Mouse (Mus musculus) C2C12 (cell line): ENCODE results near the gene Tcn2. TPM values are rescaled to one million over a fixed set of nuclear protein-coding genes. Genes with fewer than 3 reads are reported as not detected.
"Not testable (repeated sequence)": the region's sequence is repeated elsewhere in the genome, so short reads cannot be mapped to it uniquely, and the experiment has no call there.

ENCODE experiments used
- H3K27me3 ChIP-seq: one replicate; pipeline ENCODE4 v1.6.1; 2011; ENCODE audit not compliant: control insufficient read depth, insufficient read depth, insufficient read length
- H3K36me3 ChIP-seq: one replicate; pipeline ENCODE4 v1.6.1; 2011; ENCODE audit not compliant: control insufficient read depth, insufficient read depth
- H3K4me3 ChIP-seq: one replicate; pipeline ENCODE4 v1.5.1; 2011; ENCODE audit warnings: mild to moderate bottlenecking, control low read depth; ENCODE audit not compliant: poor library complexity, insufficient read depth, severe bottlenecking
- H3K79me2 ChIP-seq: one replicate; pipeline ENCODE4 v1.6.1; 2011; ENCODE audit not compliant: control insufficient read depth, insufficient read depth
- H3K79me3 ChIP-seq: one replicate; pipeline ENCODE4 v1.6.1; 2011; ENCODE audit warnings: low read depth, control low read depth
- H3ac ChIP-seq: one replicate; pipeline ENCODE3; 2011; ENCODE audit warnings: low read depth; ENCODE audit not compliant: control insufficient read depth, insufficient read length
- CEBPB ChIP-seq: IDR thresholded peaks from one replicate; pipeline ENCODE4 v1.6.1; 2011; ENCODE audit warnings: low read depth, mild to moderate bottlenecking, control low read depth, moderate library complexity
- CTCF ChIP-seq: IDR thresholded peaks from one replicate; pipeline ENCODE4 v1.5.1; 2011; ENCODE audit not compliant: control insufficient read depth, insufficient read depth, insufficient read length
- FOSL1 ChIP-seq: IDR thresholded peaks from one replicate; pipeline ENCODE4 v1.8.0; 2011; ENCODE audit warnings: mild to moderate bottlenecking, low read length; ENCODE audit not compliant: poor library complexity, insufficient read depth, severe bottlenecking
- MAX ChIP-seq: IDR thresholded peaks from one replicate; pipeline ENCODE4 v1.6.1; 2011; ENCODE audit warnings: mild to moderate bottlenecking, control low read depth
- MYOD1 ChIP-seq: IDR thresholded peaks from one replicate; pipeline ENCODE4 v1.6.1; 2011; ENCODE audit warnings: low read depth; ENCODE audit not compliant: control insufficient read depth, insufficient read length
- MYOG ChIP-seq: IDR thresholded peaks from one replicate; pipeline ENCODE4 v1.6.1; 2011; ENCODE audit not compliant: control insufficient read depth, insufficient read length; ENCODE audit errors: extremely low read depth
- USF1 ChIP-seq: IDR thresholded peaks from one replicate; pipeline ENCODE4 v1.6.1; 2011; ENCODE audit warnings: low read depth, mild to moderate bottlenecking, control low read depth, moderate library complexity
- polyA plus RNA-seq: library from polyadenylated mRNA; unstranded; fragments of >200 nt; fragmentation: generic; extraction: Trizol; gene quantifications from one replicate; pipeline ENCODE4 v1.2.1, GENCODE M21; 2012; ENCODE audit warnings: missing spikeins

Tcn2 gene
- polyA plus RNA-seq, 1 experiment, result 3.4 TPM

DNA sequence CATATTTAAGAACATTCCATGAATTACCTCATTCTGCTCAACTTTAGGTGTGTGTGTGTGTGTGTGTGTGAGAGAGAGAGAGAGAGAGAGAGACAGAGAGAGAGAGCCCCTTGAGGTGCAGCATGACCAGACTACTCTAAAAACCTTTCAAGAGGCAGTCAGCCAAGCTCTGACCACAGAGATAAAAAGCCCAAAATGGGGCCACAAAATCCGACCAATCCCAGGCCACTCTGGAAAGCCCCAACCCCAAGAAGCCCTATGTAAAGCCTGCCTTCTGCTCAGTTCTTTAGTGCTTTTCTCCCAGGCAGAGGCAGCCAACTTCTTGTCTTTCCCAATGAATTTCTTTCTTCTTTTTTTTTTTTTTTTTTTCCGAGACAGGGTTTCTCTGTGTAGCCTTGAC is 28.9 kb upstream of the Tcn2 start:
- Histone ChIP-seq H3K27me3 (peaks cover 15% of the 10 kb centered on the region), H3K79me3 (peaks cover 21% of the 10 kb centered on the region), H3ac (no peak overlapping the region), H3K36me3 (peaks cover under 1% of the 10 kb centered on the region), H3K4me3 (no peak overlapping the region), H3K79me2 (peaks cover 22% of the 10 kb centered on the region)
- TF ChIP-seq MAX, result no peak
- no peak for TF ChIP-seq MYOD1
- TF ChIP-seq CEBPB, result no peak

DNA sequence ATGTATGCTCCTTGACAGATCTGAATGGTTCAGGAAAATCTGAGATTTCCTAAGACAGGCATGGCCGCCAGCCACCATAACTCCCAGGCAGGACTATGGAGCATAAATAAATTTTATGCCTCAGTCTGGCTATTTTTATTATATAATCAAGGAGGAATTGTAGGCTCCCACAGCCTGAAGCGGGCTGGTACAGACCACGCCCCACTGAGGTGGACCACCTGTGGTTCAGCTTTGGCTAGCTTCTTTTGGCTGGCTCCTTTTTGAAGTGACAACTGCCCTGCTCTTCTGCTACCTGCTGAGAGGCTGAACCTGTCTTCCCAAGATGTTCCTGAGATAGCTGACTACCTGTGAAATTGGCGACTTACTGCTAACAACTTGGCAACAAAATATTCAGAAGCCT is 23.4 kb upstream of the Tcn2 start:
- H3K79me2 ChIP-seq, H3K79me3 ChIP-seq, H3K4me3 ChIP-seq, H3K36me3 ChIP-seq, H3ac ChIP-seq: not testable (repeated sequence)
- H3K27me3 ChIP-seq, result peaks cover 18% of the 10 kb centered on the region

DNA sequence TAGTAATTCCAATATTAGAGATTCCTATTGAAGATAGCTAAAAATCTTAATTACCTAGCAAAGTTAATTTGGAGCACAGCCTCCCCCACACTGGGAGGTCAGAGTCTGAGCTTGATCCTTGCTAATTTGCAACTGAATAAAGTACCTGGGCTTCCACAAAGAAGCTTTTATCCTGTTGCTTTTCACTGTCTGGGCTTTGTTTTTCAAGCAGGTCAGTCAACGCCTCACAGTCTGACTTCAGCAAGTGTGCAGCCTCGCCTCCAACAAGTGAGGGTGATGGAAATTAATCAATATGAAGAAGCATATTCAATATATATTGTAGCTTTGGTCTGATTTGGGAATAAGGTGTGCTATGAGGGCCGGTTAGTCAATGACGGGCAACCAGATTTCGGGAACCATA is 22.9 kb upstream of the Tcn2 start:
- H3ac ChIP-seq, H3K4me3 ChIP-seq: not testable (repeated sequence)

DNA sequence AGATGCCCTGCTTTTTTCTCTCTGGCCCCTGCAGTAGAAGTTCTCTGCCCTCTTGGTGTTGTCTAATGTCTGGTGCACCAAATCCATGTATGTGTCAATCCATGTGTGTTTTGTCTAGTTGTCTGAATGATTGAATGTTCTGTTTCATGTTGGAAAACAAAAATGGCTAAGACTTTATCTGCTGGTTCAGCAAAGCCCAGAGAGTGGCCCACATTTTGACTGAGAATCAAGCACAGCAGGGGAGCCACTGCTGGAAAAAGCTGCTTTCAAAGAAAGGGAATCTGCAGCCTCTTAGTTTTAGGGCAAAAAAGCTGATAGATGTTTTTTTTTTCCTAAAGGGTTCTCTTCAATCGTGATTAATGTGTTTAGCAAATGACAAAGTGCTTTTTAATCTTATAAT is 14.4 kb upstream of the Tcn2 start:
- Histone ChIP-seq H3K4me3 (no peak overlapping the region), H3K36me3 (no peaks in the 10 kb centered on the region), H3K27me3 (peaks cover 15% of the 10 kb centered on the region), H3K79me3 (no peaks in the 10 kb centered on the region), H3K79me2 (no peaks in the 10 kb centered on the region), H3ac (no peak overlapping the region)
- TF ChIP-seq CTCF (no peak), MAX (no peak), FOSL1 (no peak), MYOG (no peak), MYOD1 (no peak), USF1 (no peak), CEBPB (no peak)

More for the DNA sequence above, 22.9 kb upstream of the Tcn2 start:
- not testable (repeated sequence) for H3K79me2 ChIP-seq, H3K36me3 ChIP-seq, H3K79me3 ChIP-seq
- H3K27me3 ChIP-seq, result peaks cover 18% of the 10 kb centered on the region

DNA sequence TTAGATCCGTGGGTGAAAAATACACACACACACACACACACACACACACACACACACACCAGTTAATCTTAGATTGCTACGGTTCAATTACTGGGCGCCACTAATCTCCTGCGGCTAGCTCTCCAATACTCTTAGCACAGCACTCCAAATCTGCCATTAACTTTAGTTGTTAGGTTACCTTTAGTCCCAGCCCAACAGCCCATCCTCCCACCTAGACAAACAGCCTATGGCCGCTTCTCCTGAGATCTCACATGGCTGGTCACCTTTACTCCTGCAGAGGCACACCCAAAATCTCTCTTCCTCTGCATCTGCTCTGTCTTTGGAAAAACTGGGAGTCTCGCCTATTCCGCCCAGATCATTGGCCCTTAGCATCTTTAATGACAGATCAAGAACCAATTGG is 9.4 kb upstream of the Tcn2 start:
- Histone ChIP-seq H3K4me3 (no peak overlapping the region), H3K79me2 (no peaks in the 10 kb centered on the region), H3K27me3 (peaks cover 40% of the 10 kb centered on the region), H3ac (no peak overlapping the region), H3K36me3 (no peaks in the 10 kb centered on the region), H3K79me3 (no peaks in the 10 kb centered on the region)
- TF ChIP-seq MYOG (no peak), FOSL1 (no peak), USF1 (no peak), CEBPB (no peak), MYOD1 (no peak), MAX (no peak)

DNA sequence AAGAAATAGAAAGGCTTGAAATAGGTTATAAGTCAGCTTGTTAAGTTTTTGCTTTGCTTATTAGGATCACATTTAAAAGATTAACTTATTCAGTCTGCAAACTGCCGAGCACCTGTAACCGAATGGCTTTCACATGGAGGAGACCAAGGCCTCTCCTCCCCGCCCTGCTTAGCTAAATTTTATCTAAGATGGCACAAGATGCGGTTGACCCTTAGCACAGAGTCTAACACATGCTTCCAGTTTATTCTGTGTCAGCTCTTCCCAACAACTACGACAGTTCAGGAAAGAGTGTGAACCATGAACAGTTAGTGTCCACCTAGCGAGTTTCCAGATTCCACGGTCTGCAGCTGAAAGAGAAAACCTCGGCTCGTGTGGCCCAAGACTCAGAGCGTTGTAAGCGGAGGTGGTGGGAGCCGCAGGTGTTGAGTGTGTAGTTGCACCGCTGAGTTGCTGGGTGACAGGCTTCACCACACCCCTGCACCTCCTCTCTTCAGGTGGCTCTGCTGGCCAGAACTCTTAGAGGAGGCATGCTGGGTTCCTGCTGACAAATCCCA is 5.4 kb upstream of the Tcn2 start:
- H3K4me3 ChIP-seq, result no peak overlapping the region
- H3ac ChIP-seq, result no peak overlapping the region
- peaks cover 50% of the 10 kb centered on the region for H3K27me3 ChIP-seq
- no peaks in the 10 kb centered on the region for H3K79me2 ChIP-seq
- TF ChIP-seq MYOG (no peak), FOSL1 (no peak), MAX (no peak), MYOD1 (no peak), CTCF (no peak), CEBPB (no peak), USF1 (no peak)
- no peaks in the 10 kb centered on the region for H3K79me3 ChIP-seq
- no peaks in the 10 kb centered on the region for H3K36me3 ChIP-seq

DNA sequence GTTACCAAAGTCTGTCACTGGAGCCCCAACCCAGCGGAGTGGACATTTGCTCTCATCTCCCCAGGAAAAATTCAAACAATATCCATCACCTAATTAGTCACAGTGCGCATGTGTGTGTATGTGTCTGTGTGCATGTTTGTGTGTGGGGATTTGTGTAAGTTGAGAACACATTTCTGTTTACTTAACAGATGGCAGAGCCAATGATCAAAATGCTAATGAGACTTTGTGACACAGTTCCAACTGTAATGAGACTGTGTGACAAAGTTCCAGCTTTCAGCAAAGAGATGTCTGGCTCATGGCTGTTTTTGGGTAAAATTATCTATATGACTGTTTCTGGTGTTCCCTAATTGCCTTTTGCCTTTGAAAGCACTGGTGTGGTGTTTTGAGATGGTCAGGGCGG is 4.4 kb upstream of the Tcn2 start:
- TF ChIP-seq USF1, result no peak
- TF ChIP-seq MYOG, result no peak
- TF ChIP-seq FOSL1, result no peak
- no peaks in the 10 kb centered on the region for H3K36me3 ChIP-seq
- no peaks in the 10 kb centered on the region for H3K79me3 ChIP-seq
- no peak overlapping the region for H3K4me3 ChIP-seq
- H3K27me3 ChIP-seq, result peaks cover 45% of the 10 kb centered on the region
- H3K79me2 ChIP-seq, result no peaks in the 10 kb centered on the region
- H3ac ChIP-seq, result no peak overlapping the region
